Mouse (Mus musculus) megakaryocyte, embryonic 14.5 days (primary cell): ENCODE measurements around the gene Tnpo2.

Experiments used
- FLI1 ChIP-seq: IDR thresholded peaks from 2 replicates; pipeline ENCODE4 v1.6.1; 2012; ENCODE audit warnings: low read length, inconsistent platforms, mixed read lengths
- GATA1 ChIP-seq: IDR thresholded peaks from 3 replicates; pipeline ENCODE4 v1.6.1; 2012; ENCODE audit warnings: mixed read lengths, low read length, inconsistent platforms, borderline replicate concordance

GRCm38 (mm10) chr8:85067982-85068381 lies 31.3 kb downstream of the Tnpo2 start, which contains the start of gene Gm5741:
- TF ChIP-seq FLI1 (no peak), GATA1 (no peak)
